Mouse (Mus musculus): ENCODE data around the gene Rpap1. TPM values are rescaled to one million over a fixed set of nuclear protein-coding genes. Genes with fewer than 3 reads are reported as not detected.
A peak's percentile ranks its signal among the peaks of the same experiment; 100 is the strongest.

Rpap1 gene
- polyA plus RNA-seq, 1 experiment from 2014 or later: 17.6 TPM

GRCm38 (mm10) chr2:119798246-119798927 lies 11.1 kb upstream of the Rpap1 start:
- no peak for ATAC-seq (ENCODE audit: insufficient number of reproducible peaks, insufficient read depth, low FRiP score, low read depth)
- H3K27ac ChIP-seq (replicated peaks in 1 of 2; ENCODE audit: control insufficient read depth in 1 of 2, insufficient read depth in 1 of 2, low read depth in 2 of 2, low read length in 2 of 2): peak overlapping the region in 1 of 2 experiments; percentile 35; a peak in 2 of 4 replicates
- no peaks in the 10 kb centered on the region for H3K36me3 ChIP-seq (ENCODE audit: control insufficient read depth, insufficient read depth, low read length)
- H3K9ac ChIP-seq (ENCODE audit: low read length): no peak overlapping the region
- peaks cover 22 to 35% of the 10 kb centered on the region in 2 experiments for H3K4me1 ChIP-seq (ENCODE audit: control insufficient read depth in 2 of 2, insufficient read depth in 2 of 2, low read length in 2 of 2)
- 12% methylated on average over 13 of the region's 13 CpGs for WGBS
- peaks cover 7% of the 10 kb centered on the region for H3K27me3 ChIP-seq (ENCODE audit: control insufficient read depth, insufficient read depth, low read length)
- no peaks in the 10 kb centered on the region for H3K9me3 ChIP-seq (ENCODE audit: control insufficient read depth, low read length)
- peak overlapping the region; percentile 99 for H3K4me2 ChIP-seq (ENCODE audit: low read length)
- peak overlapping the region in 1 of 2 experiments; percentile 68; a peak in 1 of 4 replicates for H3K4me3 ChIP-seq (ENCODE audit: control insufficient read depth in 1 of 2, insufficient read depth in 1 of 2, low read depth in 1 of 2, low read length in 2 of 2)

- H3K27me3 ChIP-seq (ENCODE audit: control insufficient read depth, insufficient read depth, low read length): peaks cover 7% of the 10 kb centered on the region
- no peak for ATAC-seq (ENCODE audit: insufficient number of reproducible peaks, insufficient read depth, low FRiP score, low read depth)
- H3K9me3 ChIP-seq (ENCODE audit: control insufficient read depth, low read length): no peaks in the 10 kb centered on the region
- H3K9ac ChIP-seq (ENCODE audit: low read length): no peak within 1 kb of the TSS
- peak within 1 kb of the TSS; percentile 99 for H3K4me2 ChIP-seq (ENCODE audit: low read length)
- peak within 1 kb of the TSS; percentile 9 to 35; a peak in 2 of 4 replicates for H3K27ac ChIP-seq (replicated peaks in 1 of 2; ENCODE audit: control insufficient read depth in 1 of 2, insufficient read depth in 1 of 2, low read depth in 2 of 2, low read length in 2 of 2)
- no peaks in the 10 kb centered on the region for H3K36me3 ChIP-seq (ENCODE audit: control insufficient read depth, insufficient read depth, low read length)
- WGBS: 43% methylated on average over 5 of the region's 5 CpGs
- H3K4me1 ChIP-seq (ENCODE audit: control insufficient read depth in 2 of 2, insufficient read depth in 2 of 2, low read length in 2 of 2): peaks cover 15 to 24% of the 10 kb centered on the region in 2 experiments
- H3K4me3 ChIP-seq (ENCODE audit: control insufficient read depth in 1 of 2, insufficient read depth in 1 of 2, low read depth in 1 of 2, low read length in 2 of 2): no peak within 1 kb of the TSS
Observed at GRCm38 (mm10) chr2:119797279-119797783, 10.0 kb upstream of the Rpap1 start, which contains the start of gene Tyro3. Gene Tyro3, plus strand, starts transcription at chr2:119797733.

- H3K36me3 ChIP-seq (ENCODE audit: control insufficient read depth, insufficient read depth, low read length): 0 out of 2 replicates have a peak, but pooled peaks cover 5% of the 10 kb centered on the region
- H3K9ac ChIP-seq (ENCODE audit: low read length): no peak overlapping the region
- peaks cover 0 to 7% of the 10 kb centered on the region in 2 experiments; a peak in 2 of 4 replicates for H3K4me1 ChIP-seq (ENCODE audit: control insufficient read depth in 2 of 2, insufficient read depth in 2 of 2, low read length in 2 of 2)
- H3K27me3 ChIP-seq (ENCODE audit: control insufficient read depth, insufficient read depth, low read length): no peaks in the 10 kb centered on the region; the same call in 1 of the 2 replicates
- 77% methylated on average over 2 of the region's 2 CpGs for WGBS
- no peak overlapping the region for H3K27ac ChIP-seq (replicated peaks in 1 of 2; ENCODE audit: control insufficient read depth in 1 of 2, insufficient read depth in 1 of 2, low read depth in 2 of 2, low read length in 2 of 2)
- no peak overlapping the region for H3K4me2 ChIP-seq (ENCODE audit: low read length)
- no peaks in the 10 kb centered on the region for H3K9me3 ChIP-seq (ENCODE audit: control insufficient read depth, low read length)
- no peak for ATAC-seq (ENCODE audit: insufficient number of reproducible peaks, insufficient read depth, low FRiP score, low read depth)
- H3K4me3 ChIP-seq (ENCODE audit: control insufficient read depth in 1 of 2, insufficient read depth in 1 of 2, low read depth in 1 of 2, low read length in 2 of 2): no peak overlapping the region
Observed at GRCm38 (mm10) chr2:119789996-119790395, 2.7 kb upstream of the Rpap1 start.

- Histone ChIP-seq H3K27ac (replicated peaks in 1 of 2; ENCODE audit: control insufficient read depth in 1 of 2, insufficient read depth in 1 of 2, low read depth in 2 of 2, low read length in 2 of 2) (no peak overlapping the region), H3K27me3 (ENCODE audit: control insufficient read depth, insufficient read depth, low read length) (no peaks in the 10 kb centered on the region), H3K9me3 (ENCODE audit: control insufficient read depth, low read length) (no peaks in the 10 kb centered on the region), H3K36me3 (ENCODE audit: control insufficient read depth, insufficient read depth, low read length) (peaks cover 70% of the 10 kb centered on the region), H3K4me3 (ENCODE audit: control insufficient read depth in 1 of 2, insufficient read depth in 1 of 2, low read depth in 1 of 2, low read length in 2 of 2) (no peak overlapping the region), H3K4me1 (ENCODE audit: control insufficient read depth in 2 of 2, insufficient read depth in 2 of 2, low read length in 2 of 2) (no peaks in the 10 kb centered on the region), H3K4me2 (ENCODE audit: low read length) (no peak overlapping the region), H3K9ac (ENCODE audit: low read length) (no peak overlapping the region)
- no peak for ATAC-seq (ENCODE audit: insufficient number of reproducible peaks, insufficient read depth, low FRiP score, low read depth)
- WGBS: 92% methylated on average over 6 of the region's 6 CpGs
Observed at GRCm38 (mm10) chr2:119767246-119767645, 20.1 kb downstream of the Rpap1 start.

- Histone ChIP-seq H3K36me3 (ENCODE audit: control insufficient read depth, insufficient read depth, low read length) (peaks cover 37% of the 10 kb centered on the region), H3K4me3 (ENCODE audit: control insufficient read depth in 1 of 2, insufficient read depth in 1 of 2, low read depth in 1 of 2, low read length in 2 of 2) (no peak overlapping the region), H3K27me3 (ENCODE audit: control insufficient read depth, insufficient read depth, low read length) (peaks cover 23% of the 10 kb centered on the region), H3K27ac (replicated peaks in 1 of 2; ENCODE audit: control insufficient read depth in 1 of 2, insufficient read depth in 1 of 2, low read depth in 2 of 2, low read length in 2 of 2) (no peak overlapping the region), H3K9ac (ENCODE audit: low read length) (no peak overlapping the region), H3K4me1 (ENCODE audit: control insufficient read depth in 2 of 2, insufficient read depth in 2 of 2, low read length in 2 of 2) (no peaks in the 10 kb centered on the region; a peak in 1 of 4 replicates), H3K4me2 (ENCODE audit: low read length) (no peak overlapping the region), H3K9me3 (ENCODE audit: control insufficient read depth, low read length) (no peaks in the 10 kb centered on the region)
- ATAC-seq (ENCODE audit: insufficient number of reproducible peaks, insufficient read depth, low FRiP score, low read depth): no peak
- WGBS: 34% methylated on average over 4 of the region's 4 CpGs
Observed at GRCm38 (mm10) chr2:119763924-119764323, 23.4 kb downstream of the Rpap1 start.

- no peak overlapping the region for H3K4me3 ChIP-seq (ENCODE audit: control insufficient read depth in 1 of 2, insufficient read depth in 1 of 2, low read depth in 1 of 2, low read length in 2 of 2)
- WGBS: 47% methylated on average over 1 of the region's 1 CpGs
- H3K9ac ChIP-seq (ENCODE audit: low read length): no peak overlapping the region
- peaks cover 40% of the 10 kb centered on the region for H3K27me3 ChIP-seq (ENCODE audit: control insufficient read depth, insufficient read depth, low read length)
- peaks cover 26% of the 10 kb centered on the region for H3K36me3 ChIP-seq (ENCODE audit: control insufficient read depth, insufficient read depth, low read length)
- H3K9me3 ChIP-seq (ENCODE audit: control insufficient read depth, low read length): no peaks in the 10 kb centered on the region
- no peak overlapping the region for H3K27ac ChIP-seq (replicated peaks in 1 of 2; ENCODE audit: control insufficient read depth in 1 of 2, insufficient read depth in 1 of 2, low read depth in 2 of 2, low read length in 2 of 2)
- no peak overlapping the region for H3K4me2 ChIP-seq (ENCODE audit: low read length)
- no peak for ATAC-seq (ENCODE audit: insufficient number of reproducible peaks, insufficient read depth, low FRiP score, low read depth)
- H3K4me1 ChIP-seq (ENCODE audit: control insufficient read depth in 2 of 2, insufficient read depth in 2 of 2, low read length in 2 of 2): peaks cover 4 to 5% of the 10 kb centered on the region in 2 experiments; a peak in 2 of 4 replicates
Observed at GRCm38 (mm10) chr2:119762276-119762675, 25.1 kb downstream of the Rpap1 start.

- peaks cover 4 to 5% of the 10 kb centered on the region in 2 experiments; a peak in 2 of 4 replicates for H3K4me1 ChIP-seq (ENCODE audit: control insufficient read depth in 2 of 2, insufficient read depth in 2 of 2, low read length in 2 of 2)
- no peaks in the 10 kb centered on the region for H3K9me3 ChIP-seq (ENCODE audit: control insufficient read depth, low read length)
- no peak within 1 kb of the TSS for H3K27ac ChIP-seq (replicated peaks in 1 of 2; ENCODE audit: control insufficient read depth in 1 of 2, insufficient read depth in 1 of 2, low read depth in 2 of 2, low read length in 2 of 2)
- no peak for ATAC-seq (ENCODE audit: insufficient number of reproducible peaks, insufficient read depth, low FRiP score, low read depth)
- peak within 1 kb of the TSS; percentile 98; the same call in 1 of the 2 replicates for H3K4me2 ChIP-seq (ENCODE audit: low read length)
- no peak within 1 kb of the TSS for H3K9ac ChIP-seq (ENCODE audit: low read length)
- H3K36me3 ChIP-seq (ENCODE audit: control insufficient read depth, insufficient read depth, low read length): peaks cover 15% of the 10 kb centered on the region
- WGBS: 7% methylated on average over 9 of the region's 9 CpGs
- peaks cover 54% of the 10 kb centered on the region for H3K27me3 ChIP-seq (ENCODE audit: control insufficient read depth, insufficient read depth, low read length)
- peak within 1 kb of the TSS in 1 of 2 experiments; percentile 60; a peak in 1 of 4 replicates for H3K4me3 ChIP-seq (ENCODE audit: control insufficient read depth in 1 of 2, insufficient read depth in 1 of 2, low read depth in 1 of 2, low read length in 2 of 2)
Observed at GRCm38 (mm10) chr2:119760251-119760650, 27.1 kb downstream of the Rpap1 start, which contains the start of gene Ltk. Gene Ltk, minus strand, starts transcription at chr2:119760431.

Measured in heart, embryonic 14.5 days (tissue).